14 mouse cellular contexts compared by ENCODE assay signal in genomic region chr10:20380798-20381197, GRCm38 (mm10). TPM values are rescaled to one million over a fixed set of nuclear protein-coding genes. Genes with fewer than 3 reads are reported as not detected.
DNase-seq lines count a peak whose midpoint lies in the region; ATAC-seq lines count a peak whose summit lies in the region.
"Had no signal": no experiment of that assay in that cellular context is flagged by ENCODE, and none has a peak within 500 bp of the region (broad histone marks: within the 10 kb centered on the region; RNA-seq: fewer than 3 reads in every experiment).

No protein-coding gene starts in this region.

- H3K27me3 ChIP-seq in midbrain, embryonic 13.5 days = no peaks in the 10 kb centered on the region
- H3K27me3 ChIP-seq: stomach, embryonic 15.5 days had no signal

- no peaks in the 10 kb centered on the region for H3K9me3 ChIP-seq in midbrain, embryonic 13.5 days
- H3K9me3 ChIP-seq: megakaryocyte, embryonic 14.5 days; stomach, embryonic 15.5 days had no signal

- ATAC-seq in midbrain, embryonic 13.5 days = no peak
- ATAC-seq: intestine, postnatal 0 days had no signal

- H3K36me3 ChIP-seq in midbrain, embryonic 13.5 days = no peaks in the 10 kb centered on the region
- H3K36me3 ChIP-seq: stomach, embryonic 15.5 days had no signal

- no peak overlapping the region for H3K4me3 ChIP-seq in midbrain, embryonic 13.5 days (replicated peaks)
- H3K4me3 ChIP-seq: megakaryocyte, embryonic 14.5 days; stomach, embryonic 15.5 days had no signal

- no peak overlapping the region for H3K9ac ChIP-seq in midbrain, embryonic 13.5 days (replicated peaks)
- H3K9ac ChIP-seq: lung, embryonic 14.5 days; stomach, embryonic 15.5 days had no signal

- H3K27ac ChIP-seq in midbrain, embryonic 13.5 days = no peak overlapping the region
- H3K27ac ChIP-seq: stomach, embryonic 15.5 days had no signal

- no peak overlapping the region for H3K4me2 ChIP-seq in midbrain, embryonic 13.5 days (replicated peaks)
- H3K4me2 ChIP-seq: lung, embryonic 14.5 days; stomach, embryonic 15.5 days had no signal

- 93% methylated on average over 3 of the region's 3 CpGs for WGBS in midbrain, embryonic 13.5 days

- DNase-seq in cerebellum, adult 11 months = peak; percentile 4
- no peak for DNase-seq in cerebellum, adult 8-10 months
- peak; percentile 85 for DNase-seq in brain, adult 2 months (ENCODE audit: low read depth, low spot score)
- DNase-seq in frontal cortex, postnatal 14 days (ENCODE audit: low spot score in 2 of 2) = peak; percentile 49 to 51
- peak; percentile 29 for DNase-seq in right cerebral cortex, adult 18-20 months
- no peak for DNase-seq in gastrocnemius, postnatal 25 days
- no peak for DNase-seq in urinary bladder, postnatal 14 days (ENCODE audit: low spot score)
- DNase-seq: liver; lung, embryonic 14.5 days; thymus, postnatal 36 days had no signal

- H3K4me1 ChIP-seq in midbrain, embryonic 13.5 days (replicated peaks) = peaks cover 11% of the 10 kb centered on the region
- H3K4me1 ChIP-seq: stomach, embryonic 15.5 days had no signal

RNA-seq across cellular contexts. Expression of gene Mtfr2, which starts 33.2 kb away (rescaled TPM):
- not detected for total RNA-seq in gastrocnemius, postnatal 25 days (2021)
- polyA plus RNA-seq in midbrain, embryonic 13.5 days (2015; fragmentation: Nextera tagmentation; extraction: Ambion mirVana) = 1.2 and 1.3 TPM in 2 replicates

Comparison
In these comparisons a context has a peak if more than half of its experiments do, and no peak if none do; other contexts are left out.
1. DNase-seq: peak in cerebellum, adult 11 months (single experiment), brain, adult 2 months (single experiment), frontal cortex, postnatal 14 days (2 of 2) and right cerebral cortex, adult 18-20 months (single experiment); none in cerebellum, adult 8-10 months (single experiment), gastrocnemius, postnatal 25 days (single experiment) and urinary bladder, postnatal 14 days (single experiment).